Mouse (Mus musculus): ENCODE results near the gene Skint7. TPM values are rescaled to one million over a fixed set of nuclear protein-coding genes. Genes with fewer than 3 reads are reported as not detected.
"Not testable (repeated sequence)": the region's sequence is repeated elsewhere in the genome, so short reads cannot be mapped to it uniquely, and the experiment has no call there.

Skint7 gene
- not detected in 2 replicates for total RNA-seq (2021)
- long read RNA-seq, experiment 1: 0 reads
- long read RNA-seq, experiment 2: 0 reads

DNA sequence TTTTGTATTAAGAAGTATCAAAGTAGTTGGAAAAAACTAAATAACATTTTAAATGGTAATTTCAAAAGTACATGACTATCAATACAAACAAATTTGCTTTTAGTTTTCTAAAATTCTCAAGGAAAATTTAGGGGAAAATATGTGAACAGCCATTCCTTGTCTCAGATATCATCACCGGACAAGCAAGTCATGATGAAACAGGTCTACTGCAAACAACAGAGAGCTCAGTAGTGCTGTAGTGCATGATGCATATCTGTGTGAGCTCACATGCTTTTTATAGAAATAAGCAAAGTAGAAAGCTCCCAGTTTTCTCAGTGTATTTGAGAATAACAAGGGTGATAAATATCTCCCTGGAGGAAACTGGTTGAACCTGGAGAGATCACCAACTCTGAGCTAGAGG lies at the start of gene Skint7:
Gene Skint7, plus strand, starts transcription at position 301 of the 400 bp plus-strand sequence.
- no peak for DNase-seq

DNA sequence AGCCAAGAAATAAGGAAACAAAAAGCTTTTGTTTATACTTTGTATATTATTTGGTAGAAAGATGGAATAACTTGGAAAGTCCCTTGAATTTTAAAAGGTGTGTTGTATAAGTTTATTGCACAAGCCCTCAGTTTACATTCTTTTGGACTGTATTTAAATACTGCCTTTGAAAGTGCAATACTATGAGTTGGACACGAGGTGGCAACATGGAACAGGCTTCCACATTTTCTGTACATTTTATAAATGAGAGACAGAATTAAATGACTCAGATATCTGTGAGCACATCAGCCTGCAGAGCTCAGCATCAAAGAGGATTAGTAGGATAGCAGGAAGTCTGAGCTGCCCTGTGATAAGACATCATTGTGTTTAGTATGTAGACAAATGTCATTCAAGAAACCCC lies 11.4 kb upstream of the Skint7 start:
- DNase-seq: no peak

DNA sequence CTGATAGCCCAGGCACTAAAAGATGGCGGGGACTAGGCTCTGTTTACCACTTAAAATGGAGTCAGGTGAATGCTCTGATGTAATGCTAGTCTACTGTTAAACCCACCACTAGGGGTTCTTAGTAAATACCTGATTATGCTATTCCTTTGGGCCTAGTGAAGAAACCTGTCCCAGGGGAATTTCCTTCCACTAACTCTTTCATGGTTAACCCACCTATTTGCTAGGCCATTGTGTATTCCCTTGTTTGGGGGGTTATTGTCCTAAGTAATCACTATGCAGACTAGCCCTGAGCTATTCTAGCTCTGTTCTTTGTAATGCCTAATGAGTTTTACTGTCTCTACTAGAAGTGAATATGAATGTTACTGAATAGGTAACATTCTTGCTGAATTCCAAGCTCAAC lies 9.5 kb upstream of the Skint7 start:
- DNase-seq: not testable (repeated sequence)

DNA sequence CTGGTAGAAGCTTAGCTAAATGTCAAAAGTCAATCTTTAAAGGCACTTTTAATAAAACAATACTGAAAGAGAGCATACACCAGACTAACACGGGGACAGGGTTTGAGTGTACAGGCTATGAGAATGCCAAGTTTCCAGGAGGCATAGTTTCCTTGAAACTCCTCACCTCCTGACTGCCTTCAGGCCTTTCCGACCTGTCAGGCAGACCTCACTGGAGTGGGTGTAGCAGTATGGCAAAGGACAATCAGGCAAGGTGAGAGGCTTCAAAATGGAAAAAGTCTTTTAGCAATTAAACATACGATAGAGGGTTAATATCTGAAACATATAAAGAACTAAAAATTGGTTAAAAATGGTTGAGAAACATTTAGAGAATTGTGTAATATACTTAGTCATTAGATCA lies 9.1 kb upstream of the Skint7 start:
- DNase-seq: no peak

DNA sequence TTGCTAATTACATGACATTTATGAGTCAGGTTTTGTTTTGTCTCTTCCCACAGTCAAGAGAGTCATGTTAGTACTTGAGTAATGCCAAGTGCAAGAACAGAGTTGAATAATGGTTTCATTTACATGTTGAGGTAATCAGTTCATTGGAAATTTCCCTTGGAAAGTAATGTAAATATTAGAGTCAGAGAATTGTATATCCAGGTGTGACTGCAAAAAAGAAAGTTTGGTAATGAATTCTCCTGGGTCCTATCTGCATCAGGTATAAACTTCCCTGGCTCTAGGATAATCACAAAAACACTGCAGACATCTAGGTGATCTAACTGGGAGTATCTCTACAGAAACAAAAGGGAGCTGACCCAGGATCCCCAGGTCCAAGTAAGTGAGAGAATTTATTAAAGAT lies 33.2 kb downstream of the Skint7 start, which contains the start of gene Skint1:
Gene Skint1, plus strand, starts transcription at position 301 of the 400 bp plus-strand sequence.
- DNase-seq: no peak

Other genes starting within 250 kb of the Skint7 start
- gene Slc5a9, start 70.0 kb upstream of the Skint7 start, total RNA-seq (2021): not detected in 2 replicates
- gene Skint8, start 53.5 kb upstream of the Skint7 start, total RNA-seq (2021): not detected in 2 replicates
- gene Skint1, start 33.3 kb downstream of the Skint7 start, total RNA-seq (2021): not detected in 2 replicates
- not detected in 2 replicates for gene Skint4, start 99.1 kb downstream of the Skint7 start, total RNA-seq (2021)

All from adrenal gland, postnatal 14 days (tissue).